Mouse (Mus musculus) MEL (cell line): ENCODE measurements around the gene Stra6.

ENCODE experiments used
- CHD1 ChIP-seq: IDR thresholded peaks from 2 replicates; pipeline ENCODE4 v1.6.1; 2012; ENCODE audit warnings: low read depth, mild to moderate bottlenecking, inconsistent platforms, low read length, improper control_type of control experiment
- CTCF ChIP-seq, 3 experiments: IDR thresholded peaks in 2 of 3; conservative IDR thresholded peaks in 1 of 3; 2 replicates each; pipeline ENCODE4 v1.5.1; 2011 to 2012; ENCODE audit warnings: low read length in 3 of 3, low read depth in 2 of 3, mild to moderate bottlenecking in 2 of 3, improper control_type of control experiment in 1 of 3, inconsistent platforms in 1 of 3, mixed read lengths in 1 of 3, moderate library complexity in 1 of 3; ENCODE audit not compliant: control insufficient read depth in 1 of 3, insufficient read depth in 1 of 3, poor library complexity in 1 of 3, severe bottlenecking in 1 of 3
- E2F4 ChIP-seq: IDR thresholded peaks from 2 replicates; pipeline ENCODE4 v1.6.1; 2011; ENCODE audit warnings: low read depth, low read length, improper control_type of control experiment, borderline replicate concordance
- EP300 ChIP-seq, 2 experiments: IDR thresholded peaks; 2 replicates each; pipeline ENCODE4 v1.6.1; 2011; ENCODE audit warnings: improper control_type of control experiment in 2 of 2, low read length in 2 of 2, low read depth in 1 of 2, mild to moderate bottlenecking in 1 of 2
- GATA1 ChIP-seq: IDR thresholded peaks from 2 replicates; pipeline ENCODE4 v1.6.1; 2011; ENCODE audit warnings: low read depth, low read length, improper control_type of control experiment
- JUND ChIP-seq: IDR thresholded peaks from 2 replicates; pipeline ENCODE4 v1.6.1; 2011; ENCODE audit warnings: low read depth, mild to moderate bottlenecking, improper control_type of control experiment, low read length
- KAT2A ChIP-seq: conservative IDR thresholded peaks from 2 replicates; pipeline ENCODE4 v1.6.1; 2012; ENCODE audit warnings: low read depth, low read length, improper control_type of control experiment, inconsistent platforms
- MAX ChIP-seq: IDR thresholded peaks from 2 replicates; pipeline ENCODE4 v1.6.1; 2011; ENCODE audit warnings: low read length, improper control_type of control experiment
- MEF2A ChIP-seq: IDR thresholded peaks from 2 replicates; pipeline ENCODE4 v1.6.1; 2014; ENCODE audit warnings: low read depth, mild to moderate bottlenecking, inconsistent platforms, low read length, improper control_type of control experiment; ENCODE audit not compliant: poor library complexity, insufficient replicate concordance, severe bottlenecking; ENCODE audit errors: extremely low read depth
- RAD21 ChIP-seq: IDR thresholded peaks from 2 replicates; pipeline ENCODE4 v1.6.1; 2011; ENCODE audit warnings: mild to moderate bottlenecking, low read depth, low read length, improper control_type of control experiment
- TCF12 ChIP-seq: IDR thresholded peaks from 2 replicates; pipeline ENCODE4 v1.6.1; 2014; ENCODE audit warnings: low read depth, mild to moderate bottlenecking, inconsistent platforms, low read length, improper control_type of control experiment, moderate library complexity
- ZNF384 ChIP-seq: IDR thresholded peaks from 2 replicates; pipeline ENCODE4 v1.6.1; 2012; ENCODE audit warnings: low read depth, mild to moderate bottlenecking, inconsistent platforms, low read length, improper control_type of control experiment

DNA sequence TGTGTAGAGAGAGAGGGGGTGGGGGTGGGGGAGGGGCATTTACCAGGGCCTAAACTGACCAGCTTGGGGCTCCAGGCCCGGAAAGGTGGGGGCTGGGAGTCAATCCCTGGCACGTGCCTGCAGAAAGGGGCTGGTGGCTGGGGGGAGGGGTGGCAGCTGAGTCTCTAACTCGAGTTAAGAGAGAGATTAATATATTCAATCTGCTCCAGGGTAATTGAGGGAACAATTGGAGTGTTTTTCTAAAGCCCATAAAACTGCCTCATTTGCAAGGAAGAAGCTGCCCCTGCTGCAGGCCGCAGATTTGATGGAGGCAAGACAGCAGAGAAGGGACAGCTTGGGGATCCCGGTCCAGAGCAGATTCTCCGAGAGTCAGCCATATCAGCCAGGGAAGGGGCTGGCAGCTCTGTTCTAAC, 49.3 kb downstream of the Stra6 start:
- no peak for TF ChIP-seq TCF12
- TF ChIP-seq CTCF (IDR thresholded peaks at IDR 0.05 in 2 of 3, conservative IDR thresholded peaks at IDR 0.05 in 1 of 3; ENCODE audit: control insufficient read depth in 1 of 3, insufficient read depth in 1 of 3, low read depth in 2 of 3, low read length in 3 of 3, poor library complexity in 1 of 3, severe bottlenecking in 1 of 3), result no peak
- no peak for TF ChIP-seq KAT2A
- TF ChIP-seq EP300 (IDR thresholded peaks at IDR 0.05; ENCODE audit: low read depth in 1 of 2, low read length in 2 of 2), result no peak
- TF ChIP-seq ZNF384, result no peak
- no peak for TF ChIP-seq CHD1
- no peak for TF ChIP-seq MAX
- no peak for TF ChIP-seq GATA1
- TF ChIP-seq E2F4, result no peak
- no peak for TF ChIP-seq RAD21
- no peak for TF ChIP-seq MEF2A
- no peak for TF ChIP-seq JUND
